Mouse (Mus musculus): ENCODE results near the gene Chst8.

Chst8 gene

DNA sequence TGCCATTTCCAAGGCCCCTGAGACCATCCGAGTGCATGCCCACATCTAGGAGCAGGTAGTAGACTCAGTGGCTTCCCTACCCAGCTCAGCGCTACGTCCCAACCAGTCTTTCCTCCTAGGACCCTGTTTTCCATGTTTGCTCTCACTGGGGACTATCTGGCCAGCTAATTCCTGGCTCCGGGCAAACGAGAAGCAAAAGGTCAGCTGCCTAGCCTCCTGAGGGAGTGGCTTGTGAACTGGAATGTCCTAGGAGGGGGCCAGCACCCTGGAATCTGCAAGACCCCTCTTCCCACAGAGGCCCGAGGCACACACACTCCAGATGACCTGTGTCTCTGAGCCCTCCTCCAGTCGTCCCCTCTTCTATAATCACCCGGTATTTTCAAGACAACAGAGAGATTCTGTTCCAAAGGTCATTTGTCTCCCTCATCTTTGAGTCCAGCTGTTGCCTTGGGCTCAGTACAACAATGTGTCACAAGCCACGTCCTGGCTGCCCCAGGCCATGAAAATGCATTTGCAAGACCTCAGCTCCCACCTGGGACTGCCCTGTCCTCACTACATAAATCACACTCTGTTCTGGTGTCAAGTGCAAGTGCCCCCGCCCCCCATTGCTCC, 60.3 kb downstream of the Chst8 start:
- no peak for DNase-seq (ENCODE audit: low spot score)

- DNase-seq (ENCODE audit: low spot score) = no peak
These were observed 62.2 kb downstream of the Chst8 start for GRCm38 (mm10) chr7:34750350-34750749.

- peak; percentile 76 for DNase-seq (ENCODE audit: low spot score)
These were observed 62.8 kb downstream of the Chst8 start for GRCm38 (mm10) chr7:34749753-34750152.

DNA sequence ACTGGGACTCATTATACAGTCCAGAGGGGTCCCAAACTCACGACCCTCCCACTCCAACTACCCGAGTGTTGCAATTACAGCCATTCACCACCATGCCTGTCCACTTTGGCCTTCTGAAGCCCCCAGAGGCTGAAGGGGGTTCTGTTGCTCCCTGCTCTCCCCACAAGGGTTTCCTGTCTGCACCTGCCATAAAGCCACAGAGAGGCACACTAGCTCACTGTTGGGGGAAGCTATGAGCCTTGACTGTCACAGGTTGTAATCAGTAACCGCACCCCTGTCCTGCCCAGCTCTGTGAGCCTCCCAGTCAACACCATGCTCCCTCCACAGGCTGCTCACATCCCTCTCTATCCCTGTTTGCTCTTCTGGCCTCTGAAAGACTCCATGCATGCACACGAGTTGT, 64.0 kb downstream of the Chst8 start:
- DNase-seq (ENCODE audit: low spot score) = no peak

- no peak for DNase-seq (ENCODE audit: low spot score)
These were observed 64.8 kb downstream of the Chst8 start for GRCm38 (mm10) chr7:34747661-34748060.

- no peak for DNase-seq (ENCODE audit: low spot score)
These were observed 65.9 kb downstream of the Chst8 start for GRCm38 (mm10) chr7:34746586-34746985.

- no peak for DNase-seq (ENCODE audit: low spot score)
These were observed 66.3 kb downstream of the Chst8 start for GRCm38 (mm10) chr7:34746165-34746564.

GRCm38 (mm10) chr7:34745426-34745825, 67.1 kb downstream of the Chst8 start:
- DNase-seq (ENCODE audit: low spot score) = no peak

- DNase-seq (ENCODE audit: low spot score) = no peak
These were observed 67.5 kb downstream of the Chst8 start for GRCm38 (mm10) chr7:34744994-34745393.

GRCm38 (mm10) chr7:34743411-34744085, 69.0 kb downstream of the Chst8 start:
- DNase-seq (ENCODE audit: low spot score) = no peak

DNA sequence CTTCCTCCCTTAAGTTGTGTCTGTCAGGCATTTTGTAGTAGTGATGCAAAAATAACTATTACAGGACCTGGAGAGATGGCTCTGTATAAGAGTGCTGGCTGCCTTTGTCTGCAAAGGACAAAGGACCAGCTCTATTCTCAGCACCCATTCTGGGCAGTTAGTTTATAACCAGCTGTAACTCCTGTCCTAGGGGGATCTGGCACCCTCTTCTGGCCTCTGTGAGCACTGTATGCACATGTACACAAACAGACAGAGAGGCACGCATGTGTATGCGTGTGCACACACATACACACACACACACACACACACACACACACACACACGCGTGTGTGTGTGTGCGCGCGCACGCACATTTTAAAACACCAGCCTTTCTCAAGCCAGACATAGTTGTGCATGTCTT, 73.1 kb downstream of the Chst8 start:
- no peak for DNase-seq (ENCODE audit: low spot score)

DNA sequence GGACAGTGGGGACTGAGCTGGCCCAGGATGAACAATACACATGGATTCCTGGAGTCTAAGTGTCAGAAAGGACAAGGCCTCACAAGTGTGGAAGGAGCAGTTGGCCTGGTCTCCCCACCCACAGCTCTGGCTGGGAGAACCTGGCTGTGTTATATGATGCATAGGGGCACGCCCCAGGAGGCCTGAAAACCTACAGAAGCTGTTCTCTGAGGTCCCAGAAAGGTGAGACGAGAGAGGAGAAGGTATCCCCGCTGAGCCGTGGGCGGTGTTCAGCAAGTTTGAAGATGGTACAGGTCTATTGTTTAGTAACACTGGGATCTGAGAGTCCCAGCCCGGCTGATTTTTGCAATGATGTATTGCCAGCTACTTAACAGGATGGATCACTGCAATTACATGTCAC, 75.3 kb downstream of the Chst8 start:
- no peak for DNase-seq (ENCODE audit: low spot score)

- no peak for DNase-seq (ENCODE audit: low spot score)
These were observed 78.2 kb downstream of the Chst8 start for GRCm38 (mm10) chr7:34734348-34734747.

GRCm38 (mm10) chr7:34728931-34729330, 83.6 kb downstream of the Chst8 start:
- no peak for DNase-seq (ENCODE audit: low spot score)

GRCm38 (mm10) chr7:34725206-34725605, 87.3 kb downstream of the Chst8 start:
- no peak for DNase-seq (ENCODE audit: low spot score)

DNA sequence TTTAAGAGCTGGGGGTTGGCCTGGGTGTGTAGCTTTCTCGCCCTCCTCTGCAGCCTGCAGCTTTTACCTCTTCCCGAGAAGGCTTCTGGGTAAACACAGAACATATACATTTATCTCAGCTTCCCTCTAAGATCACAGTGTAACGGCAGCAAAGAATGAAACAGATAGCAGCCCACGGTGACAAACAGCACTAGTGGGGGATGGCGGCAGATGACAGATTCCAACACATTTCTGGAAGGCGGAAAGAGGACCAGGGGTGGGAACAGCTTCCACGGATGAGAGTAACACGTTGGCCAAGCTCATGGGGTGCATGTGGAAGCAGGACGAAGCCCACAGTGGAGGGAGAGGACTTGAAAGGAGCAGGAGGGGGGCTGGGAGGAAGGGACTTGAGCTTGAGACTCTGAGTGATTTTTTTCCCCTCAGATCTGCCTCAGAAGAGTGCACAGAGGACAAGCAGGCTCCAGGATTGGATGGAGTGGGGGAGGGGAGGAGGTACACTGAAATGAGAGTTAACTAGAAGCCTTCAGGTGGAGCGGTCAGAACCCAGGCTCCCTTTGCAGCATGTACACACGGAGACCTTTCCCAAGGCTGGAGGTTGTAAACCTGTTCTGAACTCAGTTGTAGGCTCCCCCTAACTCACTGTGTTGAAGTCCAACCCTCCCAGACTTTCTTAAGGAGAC, 89.8 kb downstream of the Chst8 start:
- no peak for DNase-seq (ENCODE audit: low spot score)

DNA sequence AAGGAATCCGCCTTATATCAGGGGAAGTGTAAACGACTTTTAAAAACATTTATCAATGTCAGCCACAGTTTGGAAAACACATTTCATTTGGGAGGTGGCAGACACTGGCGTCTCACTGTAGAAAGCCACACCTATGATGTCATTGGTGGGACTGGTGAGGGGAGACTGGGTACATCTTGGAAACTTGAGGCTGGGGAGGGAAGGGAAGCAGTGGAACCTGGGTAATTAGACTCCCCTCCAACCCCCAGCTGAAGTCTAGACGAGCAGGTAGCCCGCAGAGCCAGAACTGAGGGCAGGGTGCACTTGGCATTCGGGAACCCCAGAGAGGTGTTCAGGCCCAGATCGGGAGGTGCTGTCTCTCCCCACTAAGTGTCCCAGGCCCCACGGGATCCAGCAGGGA, 90.4 kb downstream of the Chst8 start:
- no peak for DNase-seq (ENCODE audit: low spot score)

- no peak for DNase-seq (ENCODE audit: low spot score)
These were observed 90.9 kb downstream of the Chst8 start for GRCm38 (mm10) chr7:34721650-34722048.

DNA sequence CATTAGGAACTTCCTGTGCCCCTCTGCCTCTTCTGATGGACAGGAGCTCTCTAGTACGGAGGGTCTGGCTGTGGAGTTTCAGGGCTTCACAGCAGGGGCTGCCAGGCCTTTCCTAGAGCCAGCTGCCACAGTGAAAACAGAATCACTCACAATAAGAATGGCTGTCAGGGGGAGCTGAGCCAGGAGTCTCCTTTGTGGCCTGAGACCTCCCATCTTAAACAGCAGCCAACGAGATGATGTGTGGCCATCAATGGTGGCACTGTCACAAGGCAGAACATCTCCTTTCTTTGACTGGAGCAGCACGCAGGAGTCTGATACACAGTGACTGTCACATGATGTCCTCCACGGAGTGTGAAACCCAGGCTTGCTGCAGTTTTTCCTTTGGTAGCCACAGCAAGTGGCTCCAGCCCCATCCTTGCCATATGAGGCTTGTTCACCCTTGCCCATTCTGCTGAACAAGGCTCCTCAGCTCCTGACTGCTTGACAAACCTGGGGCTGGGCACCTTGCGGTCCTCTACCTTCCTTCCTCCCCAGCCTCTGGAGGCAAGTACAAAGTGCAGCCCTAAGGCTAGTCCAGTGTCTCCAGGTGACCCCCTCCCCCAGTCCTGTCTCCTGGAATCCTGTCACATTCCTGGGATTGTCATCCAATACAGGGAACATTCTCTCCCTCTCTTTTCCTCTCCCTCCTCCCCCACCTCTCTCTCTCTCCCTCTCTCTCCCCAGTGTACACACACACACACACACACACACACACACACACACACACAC, 91.4 kb downstream of the Chst8 start:
- no peak for DNase-seq (ENCODE audit: low spot score)

DNA sequence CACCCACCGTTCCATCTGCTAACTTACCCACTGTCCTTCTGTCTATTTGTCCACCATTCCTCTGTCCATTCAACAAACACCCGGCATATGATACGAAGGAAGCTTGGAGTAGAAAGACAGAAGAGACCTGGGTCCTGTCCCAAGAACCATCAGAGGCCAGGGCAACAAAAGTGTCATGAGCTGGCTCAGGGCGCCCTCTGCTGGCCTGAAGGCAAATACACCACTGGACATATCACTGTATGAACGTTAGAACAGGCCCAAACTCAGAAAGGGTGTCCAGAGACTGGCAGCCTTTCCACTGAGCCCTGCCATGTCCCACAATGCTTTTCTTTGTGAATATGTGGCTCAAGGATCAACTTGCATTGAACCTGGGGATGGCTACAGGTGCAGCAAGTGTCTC, 92.9 kb downstream of the Chst8 start:
- peak; percentile 79 for DNase-seq (ENCODE audit: low spot score)

GRCm38 (mm10) chr7:34718651-34719050, 93.9 kb downstream of the Chst8 start:
- DNase-seq (ENCODE audit: low spot score) = no peak

GRCm38 (mm10) chr7:34717161-34717810, 95.2 kb downstream of the Chst8 start:
- no peak for DNase-seq (ENCODE audit: low spot score)

All from testis, postnatal 10 days (tissue).